Mouse (Mus musculus): ENCODE data around the gene Fbxo8.

Gene Fbxo8

GRCm38 (mm10) chr8:56550558-56551360 lies at the start of gene Fbxo8, which contains the start of gene Cep44:
TSS of gene Fbxo8 (plus strand) at chr8:56551090.
TSS of gene Cep44 (minus strand) at chr8:56551047.
- peak; percentile 76 to 86 for DNase-seq (ENCODE audit: low spot score in 2 of 2)

- DNase-seq (ENCODE audit: low spot score in 2 of 2) = no peak
These were observed 49.0 kb upstream of the Fbxo8 start for GRCm38 (mm10) chr8:56501911-56502310.

DNA sequence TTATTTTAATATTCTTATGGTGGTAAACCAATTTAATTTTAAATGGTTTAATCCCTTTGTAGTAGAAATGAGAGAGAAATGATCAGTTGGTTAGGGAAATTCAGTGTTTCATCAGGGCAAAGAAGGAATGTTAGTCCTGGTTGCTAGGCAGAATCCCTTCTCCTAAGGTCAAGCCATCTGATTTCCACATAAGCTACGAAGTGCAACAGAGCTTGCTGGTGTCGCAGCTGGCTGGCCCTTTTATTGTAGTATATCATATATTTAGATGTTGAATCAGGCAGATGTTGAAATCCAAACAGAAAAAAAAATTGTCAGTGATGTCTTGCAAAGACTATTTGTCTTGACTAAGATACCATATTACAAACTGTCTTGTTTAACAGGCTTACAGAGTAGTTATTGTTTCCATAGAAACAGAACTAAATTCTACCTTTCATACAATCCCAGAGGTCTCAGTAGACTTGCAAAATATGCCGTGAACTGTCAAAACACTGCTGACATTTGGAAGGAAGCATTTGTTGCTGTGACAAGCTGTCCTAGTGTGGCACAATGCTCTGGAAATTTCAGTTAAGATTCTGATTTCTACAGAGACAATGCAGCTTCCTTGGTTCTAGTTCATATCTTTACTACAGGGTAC lies 42.5 kb upstream of the Fbxo8 start:
- DNase-seq (ENCODE audit: low spot score in 2 of 2) = no peak

DNA sequence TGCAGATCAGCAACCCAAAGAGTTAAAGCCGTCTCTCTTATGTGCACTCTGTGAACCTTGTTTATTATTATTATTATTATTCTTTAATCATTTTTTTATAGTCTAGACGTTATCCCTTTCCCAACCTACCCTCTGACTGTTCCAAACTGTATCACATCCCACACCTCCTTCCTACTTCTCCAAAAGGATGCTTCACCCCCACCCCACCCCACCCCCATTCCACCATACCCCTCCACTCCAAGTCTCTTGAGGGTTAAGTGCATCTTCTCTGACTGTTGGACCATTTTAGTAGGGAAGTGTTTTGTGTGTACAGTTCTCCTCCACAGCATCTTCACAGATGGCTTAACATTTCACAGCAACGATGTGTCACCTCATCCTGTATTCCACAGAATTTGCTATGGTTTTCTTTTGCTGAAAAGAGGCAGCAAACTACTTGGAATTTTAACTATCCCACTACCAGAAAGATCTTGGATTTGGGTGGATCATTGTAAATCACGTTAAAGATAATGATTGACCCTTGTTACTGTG lies 41.9 kb upstream of the Fbxo8 start:
- no peak for DNase-seq (ENCODE audit: low spot score in 2 of 2)

DNA sequence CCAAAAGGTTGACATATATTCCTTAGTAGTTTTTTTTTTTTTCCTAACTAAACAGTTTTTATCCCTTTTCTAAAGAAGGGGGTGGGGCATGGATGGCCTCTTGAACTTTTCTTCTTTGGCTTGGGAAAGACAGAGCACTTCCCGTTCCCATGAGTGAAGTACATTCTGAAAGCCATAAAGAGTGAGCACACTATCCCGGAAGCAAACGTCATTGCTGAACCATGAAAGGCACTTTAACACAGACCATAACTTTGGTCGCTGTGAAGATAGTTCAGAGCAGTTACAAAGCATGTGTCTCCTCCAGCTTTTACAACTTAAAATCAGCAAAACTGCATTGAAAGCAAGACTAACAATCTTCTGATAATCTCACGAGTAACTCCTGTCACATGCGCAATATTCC lies 32.0 kb upstream of the Fbxo8 start:
- no peak for DNase-seq (ENCODE audit: low spot score in 2 of 2)

GRCm38 (mm10) chr8:56520249-56520648 lies 30.6 kb upstream of the Fbxo8 start:
- no peak for DNase-seq (ENCODE audit: low spot score in 2 of 2)

- DNase-seq (ENCODE audit: low spot score in 2 of 2) = no peak
These were observed 29.8 kb upstream of the Fbxo8 start for GRCm38 (mm10) chr8:56521051-56521450.

- no peak for DNase-seq (ENCODE audit: low spot score in 2 of 2)
These were observed 22.0 kb upstream of the Fbxo8 start for GRCm38 (mm10) chr8:56528869-56529268.

DNA sequence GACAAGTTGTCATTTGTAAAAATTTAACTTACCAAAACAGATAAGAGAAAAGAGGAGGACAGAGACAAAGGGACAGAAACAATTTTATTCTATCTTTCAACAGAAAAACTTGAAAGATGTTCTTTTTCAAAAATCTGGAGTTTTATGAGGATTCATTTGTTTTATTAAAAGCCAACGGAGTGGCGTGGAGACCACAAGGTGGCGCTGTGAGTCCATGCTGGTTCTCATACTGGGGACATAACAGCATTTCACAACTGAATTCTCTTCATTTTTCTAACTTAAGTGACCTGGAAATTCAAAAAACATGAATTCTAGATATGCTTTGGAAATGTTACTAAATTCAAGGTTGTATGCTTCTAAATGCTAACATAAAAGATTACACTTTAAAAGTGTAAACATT lies 20.5 kb upstream of the Fbxo8 start:
- DNase-seq (ENCODE audit: low spot score in 2 of 2) = peak; percentile 53 to 69

DNA sequence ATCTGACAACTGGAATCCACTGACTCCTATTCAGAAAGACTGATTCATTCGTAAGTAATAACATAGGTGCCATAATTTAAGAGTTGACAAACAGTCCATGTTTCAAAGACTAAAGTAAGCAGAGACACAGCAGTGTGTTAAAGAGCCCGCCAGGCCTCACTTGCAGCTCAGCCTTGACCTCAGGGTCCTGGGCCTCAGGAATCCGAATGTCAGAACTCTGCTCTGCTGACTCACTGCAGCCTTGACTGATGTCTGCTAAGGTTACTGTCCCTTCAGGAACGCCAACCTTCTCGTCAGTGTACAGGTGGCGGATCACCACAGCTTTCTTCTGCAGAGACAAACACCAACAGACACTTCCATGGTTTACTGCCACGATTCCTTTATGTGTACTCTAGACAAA lies 10.2 kb upstream of the Fbxo8 start:
- no peak for DNase-seq (ENCODE audit: low spot score in 2 of 2)

DNA sequence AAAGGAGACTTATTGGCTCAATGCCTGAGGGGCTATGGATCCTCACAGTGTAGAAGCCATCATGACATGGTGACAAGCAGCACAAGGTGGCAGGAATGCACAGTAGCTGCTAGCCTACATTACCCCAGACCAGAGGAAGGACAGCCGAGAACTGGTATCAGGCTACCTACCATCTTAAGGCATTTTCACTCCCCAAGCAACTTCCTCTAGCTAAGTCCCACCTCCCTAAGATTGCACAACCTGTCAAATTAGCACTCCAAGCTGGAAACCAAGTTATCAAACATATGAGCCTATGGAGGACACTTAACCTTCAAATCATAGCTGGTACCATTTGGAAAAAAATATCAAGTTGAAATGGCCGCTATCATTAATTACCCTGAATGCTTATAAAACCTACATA lies 3.0 kb upstream of the Fbxo8 start:
- no peak for DNase-seq (ENCODE audit: low spot score in 2 of 2)

- peak; percentile 92 to 97 for DNase-seq (ENCODE audit: low spot score in 2 of 2)
These were observed 517 bp downstream of the Fbxo8 start for GRCm38 (mm10) chr8:56551361-56551852.

GRCm38 (mm10) chr8:56552045-56552444 lies 1.2 kb downstream of the Fbxo8 start:
- no peak for DNase-seq (ENCODE audit: low spot score in 2 of 2)

GRCm38 (mm10) chr8:56552551-56553103 lies 1.7 kb downstream of the Fbxo8 start:
- DNase-seq (ENCODE audit: low spot score in 2 of 2) = no peak

GRCm38 (mm10) chr8:56564399-56565047 lies 13.6 kb downstream of the Fbxo8 start:
- no peak for DNase-seq (ENCODE audit: low spot score in 2 of 2)

- DNase-seq (ENCODE audit: low spot score in 2 of 2) = no peak
These were observed 16.0 kb downstream of the Fbxo8 start for GRCm38 (mm10) chr8:56566856-56567255.

- DNase-seq (ENCODE audit: low spot score in 2 of 2) = no peak
These were observed 30.0 kb downstream of the Fbxo8 start for GRCm38 (mm10) chr8:56580918-56581317.

DNA sequence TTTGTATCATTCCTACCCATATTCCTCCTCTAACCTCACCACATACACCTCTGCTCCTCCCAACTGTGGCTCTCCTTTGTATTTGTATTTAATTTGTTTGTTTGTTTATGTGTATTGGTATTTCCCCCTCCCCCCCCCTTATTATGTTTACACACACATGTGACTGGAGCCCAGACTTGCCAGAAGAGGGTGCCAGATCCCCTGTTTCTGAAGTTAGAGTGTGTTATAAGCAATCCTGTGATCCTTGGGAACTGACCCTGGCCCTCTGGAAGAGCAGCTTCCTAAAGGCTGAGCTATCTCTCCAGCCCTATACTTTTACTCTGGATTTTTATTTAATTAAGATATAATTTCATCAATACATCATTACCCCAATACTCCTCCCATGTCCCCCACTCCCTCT lies 32.0 kb downstream of the Fbxo8 start:
- no peak for DNase-seq (ENCODE audit: low spot score in 2 of 2)

- no peak for DNase-seq (ENCODE audit: low spot score in 2 of 2)
These were observed 38.1 kb downstream of the Fbxo8 start for GRCm38 (mm10) chr8:56589004-56589403.

- no peak for DNase-seq (ENCODE audit: low spot score in 2 of 2)
These were observed 40.2 kb downstream of the Fbxo8 start for GRCm38 (mm10) chr8:56591084-56591483.

- DNase-seq (ENCODE audit: low spot score in 2 of 2) = no peak
These were observed 40.6 kb downstream of the Fbxo8 start for GRCm38 (mm10) chr8:56591502-56591901.

DNA sequence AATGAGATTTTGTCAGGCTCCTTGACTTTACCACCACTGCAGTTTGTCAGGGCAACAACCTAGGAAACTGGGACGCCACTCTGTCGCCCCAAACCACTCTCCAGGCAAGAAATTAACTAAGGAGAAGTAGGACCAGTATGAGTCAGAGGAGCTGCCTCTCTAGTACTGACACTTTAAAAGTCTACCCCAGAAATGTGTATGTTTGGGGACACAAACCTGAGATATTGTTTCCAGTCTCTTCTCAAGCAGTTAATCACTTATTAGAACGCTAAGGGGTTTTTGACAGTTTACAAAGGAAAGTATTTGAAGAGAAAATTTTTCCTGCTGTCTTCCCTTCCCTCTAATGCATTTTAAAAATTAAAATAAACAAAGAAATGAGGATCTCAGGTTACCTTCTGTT lies 55.6 kb downstream of the Fbxo8 start:
- no peak for DNase-seq (ENCODE audit: low spot score in 2 of 2)

Measured in right cerebral cortex, adult 2 months (tissue).